Mouse (Mus musculus) CD4-positive, CD25-positive, alpha-beta regulatory T cell, adult 9 weeks (primary cell): Measurements from ENCODE around the gene Tm4sf5. TPM values are rescaled to one million over a fixed set of nuclear protein-coding genes. Genes with fewer than 3 reads are reported as not detected.

Experiments used
- polyA plus RNA-seq: library from polyadenylated mRNA; unstranded; fragments of 100-300 nt; shearing (Covaris generic); gene quantifications from one replicate; pipeline ENCODE4 v1.2.1, GENCODE M21; 2017

The Tm4sf5 gene
- polyA plus RNA-seq: 3.0 TPM

DNA sequence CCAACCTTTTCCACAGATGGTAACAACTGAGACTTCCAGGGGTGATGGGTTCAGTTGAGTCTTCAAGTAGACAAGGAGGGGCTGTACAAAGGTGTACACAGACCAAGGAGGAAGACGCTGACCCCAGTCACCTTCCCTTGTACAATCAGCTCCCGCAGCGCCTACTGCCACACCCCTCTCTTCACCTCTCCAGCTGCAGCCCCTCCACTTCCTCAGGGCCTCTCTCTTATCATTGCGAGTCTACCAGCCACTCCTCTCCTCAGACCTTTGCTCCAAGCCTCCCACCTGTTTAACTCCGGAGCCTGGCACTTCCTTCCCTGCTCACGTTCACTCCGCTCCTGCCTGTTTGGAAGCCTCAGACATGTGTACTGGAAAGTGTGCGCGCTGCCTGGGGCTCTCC, at the start of gene Tm4sf5:
Gene Tm4sf5, plus strand, starts transcription at position 275 of the 400 bp plus-strand sequence.

DNA sequence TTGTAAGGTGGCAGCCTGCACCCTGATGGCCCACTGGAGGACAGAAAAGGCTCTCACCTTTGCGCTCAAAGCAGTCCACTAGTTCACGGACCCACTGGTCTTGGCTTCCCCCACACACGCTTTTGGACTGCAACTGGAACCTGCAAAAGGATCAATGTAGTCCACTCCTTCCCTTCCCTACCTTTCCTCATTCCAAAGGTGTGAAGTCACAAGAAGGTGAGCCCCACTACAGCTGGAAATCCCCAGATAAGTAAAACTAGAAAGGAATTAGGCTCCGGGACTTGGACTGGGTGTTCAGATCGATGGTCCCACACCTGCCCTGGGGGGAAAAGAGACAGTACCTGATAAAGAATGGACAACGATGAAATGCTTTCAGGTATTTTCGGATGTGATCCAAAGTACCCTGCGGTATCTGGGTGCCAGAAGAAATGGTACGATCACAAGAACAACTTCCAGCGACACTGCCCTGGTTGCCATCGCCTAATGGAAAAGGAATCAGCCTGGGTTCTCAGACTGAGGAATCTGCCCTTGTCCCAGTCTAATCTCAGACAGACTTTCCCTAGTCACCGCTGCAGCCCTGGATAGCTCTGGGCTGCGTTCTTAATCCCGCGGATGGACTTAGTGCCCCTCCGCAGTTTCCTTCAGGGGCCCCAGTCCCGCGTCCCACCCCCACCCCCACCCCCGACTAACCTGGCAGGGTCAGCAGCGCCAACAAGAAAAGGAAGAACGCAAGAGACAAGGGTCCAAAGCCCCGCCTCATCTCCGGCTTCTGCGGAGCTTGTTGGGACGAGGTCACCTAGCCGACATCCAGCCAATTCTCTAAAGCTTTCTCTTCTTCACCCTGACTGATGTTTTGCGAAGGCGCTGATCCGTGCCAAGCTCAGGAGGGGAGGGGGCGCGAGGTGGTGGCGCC, 46.1 kb upstream of the Tm4sf5 start, which contains the start of gene Zmynd15:
Gene Zmynd15, plus strand, starts transcription at position 746 of the 913 bp plus-strand sequence.

DNA sequence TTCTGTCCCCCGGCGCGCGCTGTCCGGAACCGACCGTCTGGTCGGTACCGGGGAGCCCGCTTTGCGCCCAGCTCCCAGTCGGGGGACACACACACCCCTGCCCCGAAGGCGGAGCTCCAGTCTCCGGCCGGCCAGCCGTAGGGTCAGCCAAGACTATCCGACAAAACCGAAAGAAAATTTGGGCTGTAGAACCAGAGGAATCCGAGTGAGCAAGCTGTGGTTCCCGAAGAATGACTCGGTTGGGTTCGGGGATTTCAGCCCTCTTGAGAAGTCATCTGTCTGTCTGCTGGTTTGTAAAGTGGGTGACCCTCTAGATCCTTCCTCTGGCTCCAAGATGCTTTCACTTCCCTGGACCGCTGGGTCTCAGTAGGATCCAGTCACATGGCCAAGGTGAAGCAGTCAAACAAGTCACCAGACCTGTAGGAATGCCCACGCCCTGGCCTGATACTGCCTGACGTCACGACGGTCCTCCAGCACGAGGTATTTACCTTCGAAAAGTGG, 45.4 kb upstream of the Tm4sf5 start, which contains the start of gene Cxcl16:
Gene Cxcl16, minus strand, starts transcription at position 384 of the 501 bp plus-strand sequence.

DNA sequence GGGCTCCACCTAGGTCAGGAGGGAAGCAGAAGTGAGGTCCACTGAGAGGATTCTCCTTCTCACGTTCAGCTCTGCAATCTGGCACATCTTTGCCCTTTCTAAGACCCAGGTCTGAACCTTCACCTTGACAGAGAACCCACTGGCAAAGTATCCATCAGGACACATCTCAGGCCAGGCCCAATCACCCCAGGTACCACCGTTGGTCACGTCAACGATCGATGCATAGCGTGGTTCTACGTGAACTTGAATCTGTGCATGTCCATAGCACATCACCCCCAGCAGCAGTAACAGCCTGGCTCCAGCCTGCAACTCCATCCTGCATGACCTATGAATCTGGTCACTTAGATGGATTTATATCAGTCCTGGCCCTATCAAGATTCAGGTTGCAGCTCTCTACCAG, 9.2 kb downstream of the Tm4sf5 start, which contains the start of gene Vmo1:
Gene Vmo1, minus strand, starts transcription at position 329 of the 400 bp plus-strand sequence.

DNA sequence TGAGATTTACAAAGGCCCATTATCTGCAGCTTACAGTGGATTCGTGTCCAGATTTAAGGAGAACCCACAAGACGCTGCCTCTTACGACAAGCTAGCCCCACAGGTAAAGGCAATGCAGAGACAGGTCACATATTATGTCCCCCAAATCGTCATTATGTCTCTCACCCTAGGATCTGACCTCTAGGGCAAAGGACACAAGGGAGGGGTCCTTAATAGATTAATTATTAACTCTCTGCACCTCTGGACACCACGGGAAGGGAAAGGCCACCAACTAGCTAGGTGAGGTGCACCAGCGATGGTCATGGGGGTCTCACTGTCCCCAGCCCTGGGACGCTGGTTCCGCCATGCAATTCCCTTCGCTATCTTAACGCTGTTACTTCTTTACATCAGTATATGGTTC, 13.9 kb downstream of the Tm4sf5 start, which contains the start of gene Gltpd2:
Gene Gltpd2, plus strand, starts transcription at position 274 of the 400 bp plus-strand sequence.

DNA sequence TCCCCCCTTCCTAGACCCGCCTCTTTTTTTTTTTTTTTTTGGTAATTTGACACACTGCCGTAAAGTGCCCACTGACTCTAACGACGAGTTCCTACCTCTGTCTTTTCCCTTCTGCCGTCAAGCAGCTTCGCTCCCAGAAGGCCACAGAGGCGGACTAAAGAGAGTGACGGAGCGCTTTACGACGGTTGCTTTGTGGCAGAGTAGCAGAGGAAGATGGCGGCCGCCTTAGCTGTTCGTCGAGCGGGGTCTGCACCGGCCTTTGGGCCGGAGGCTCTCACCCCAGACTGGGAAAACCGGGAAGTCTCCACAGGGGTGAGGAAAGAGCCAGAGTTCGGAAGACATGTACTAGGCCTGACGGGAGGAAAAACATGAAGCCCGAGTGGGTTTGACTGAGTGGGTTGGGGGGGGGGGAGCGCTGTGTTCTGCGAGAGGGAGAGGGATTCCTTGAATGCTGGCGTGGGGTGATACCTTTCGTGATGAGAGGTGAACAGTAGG, 20.2 kb downstream of the Tm4sf5 start, which contains the start of gene Psmb6:
Gene Psmb6, plus strand, starts transcription at position 184 of the 495 bp plus-strand sequence.

DNA sequence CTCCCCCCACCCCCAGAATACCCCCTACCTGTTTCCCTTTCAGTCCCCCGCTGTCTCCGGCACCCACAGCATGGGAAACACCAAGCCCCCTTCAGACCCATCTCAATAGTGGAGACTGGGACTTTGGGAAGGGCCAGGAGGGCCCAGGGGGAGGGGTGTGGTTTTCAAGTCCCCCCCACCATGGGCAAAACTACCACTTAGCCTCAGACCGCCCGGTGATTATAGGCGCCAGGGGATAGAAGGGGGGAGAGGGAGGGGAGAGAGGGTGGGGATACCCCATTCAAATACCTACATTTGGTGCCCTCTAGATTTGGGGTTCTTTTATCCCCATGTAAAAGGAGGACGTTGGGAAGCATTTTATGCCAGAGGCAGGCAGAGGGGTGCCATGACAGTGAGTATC, 27.8 kb downstream of the Tm4sf5 start, which contains the start of gene Gm40193:
Gene Gm40193, minus strand, starts transcription at position 101 of the 400 bp plus-strand sequence.

DNA sequence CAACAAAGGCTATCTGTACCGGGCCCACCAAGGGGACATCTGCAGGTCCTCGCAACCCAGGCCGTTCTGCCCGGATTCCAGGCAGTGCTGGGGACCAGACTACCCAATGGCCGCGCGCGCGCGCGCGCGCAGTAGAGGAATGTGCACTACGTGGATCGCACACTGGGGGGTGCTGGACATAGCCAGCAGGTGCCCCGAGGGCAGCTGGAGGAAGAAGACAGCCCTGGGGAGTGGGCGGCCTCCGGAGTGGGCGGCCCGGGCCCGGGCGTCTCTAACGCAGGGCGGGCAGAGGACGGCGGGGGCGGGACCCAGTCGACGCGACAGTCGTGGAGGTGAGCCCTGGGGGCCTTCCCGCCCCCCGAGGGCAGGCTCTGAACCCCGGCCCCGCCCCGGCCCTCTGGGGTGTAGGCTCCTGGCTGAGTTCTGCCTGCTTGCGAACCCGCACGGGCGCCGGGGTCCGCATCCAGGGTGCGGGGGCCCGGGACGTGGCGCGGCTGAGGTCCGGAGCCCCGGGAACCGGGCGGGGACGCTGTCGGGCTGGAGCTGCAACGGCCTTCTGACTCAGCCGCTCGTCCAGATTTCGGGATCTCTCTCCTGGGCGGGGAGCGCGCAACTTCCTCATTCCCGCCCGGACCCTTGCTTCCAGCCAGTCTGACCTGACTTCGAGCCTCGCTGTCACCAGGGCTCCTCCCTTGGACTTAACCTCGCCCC, 35.0 kb downstream of the Tm4sf5 start, which contains the start of gene Pld2:
Gene Pld2, plus strand, starts transcription at position 188 of the 711 bp plus-strand sequence.

Other genes with a start within 250 kb of the Tm4sf5 start
- 0.12 TPM for gene Alox12, start 249.9 kb upstream of the Tm4sf5 start, polyA plus RNA-seq
- gene Alox12e, start 182.6 kb upstream of the Tm4sf5 start, polyA plus RNA-seq: not detected
- 0.41 TPM for gene Alox15, start 153.2 kb upstream of the Tm4sf5 start, polyA plus RNA-seq
- gene Pelp1, start 95.2 kb upstream of the Tm4sf5 start, polyA plus RNA-seq: 16.2 TPM
- gene Arrb2, start 72.6 kb upstream of the Tm4sf5 start, polyA plus RNA-seq: 189 TPM
- gene Med11, start 53.3 kb upstream of the Tm4sf5 start, polyA plus RNA-seq: 92.8 TPM
- gene Zmynd15, start 45.8 kb upstream of the Tm4sf5 start, polyA plus RNA-seq: not detected
- gene Cxcl16, start 45.3 kb upstream of the Tm4sf5 start, polyA plus RNA-seq: 1.0 TPM
- gene Vmo1, start 9.4 kb downstream of the Tm4sf5 start, polyA plus RNA-seq: not detected
- not detected for gene Gltpd2, start 14.0 kb downstream of the Tm4sf5 start, polyA plus RNA-seq
- gene Psmb6, start 20.1 kb downstream of the Tm4sf5 start, polyA plus RNA-seq: 416 TPM
- gene Gm40193, start 27.7 kb downstream of the Tm4sf5 start, polyA plus RNA-seq: not detected
- gene Pld2, start 34.8 kb downstream of the Tm4sf5 start, polyA plus RNA-seq: 2.6 TPM
- 8.6 TPM for gene Mink1, start 57.6 kb downstream of the Tm4sf5 start, polyA plus RNA-seq
- gene 4930544D05Rik, start 110.6 kb downstream of the Tm4sf5 start, polyA plus RNA-seq: 0.50 TPM
- gene Chrne, start 114.0 kb downstream of the Tm4sf5 start, polyA plus RNA-seq: 2.3 TPM
- gene Gp1ba, start 133.9 kb downstream of the Tm4sf5 start, polyA plus RNA-seq: 0.10 TPM
- gene Rnf167, start 142.0 kb downstream of the Tm4sf5 start, polyA plus RNA-seq: 454 TPM
- gene Slc25a11, start 142.2 kb downstream of the Tm4sf5 start, polyA plus RNA-seq: 131 TPM
- 2,554 TPM for gene Pfn1, start 149.4 kb downstream of the Tm4sf5 start, polyA plus RNA-seq
- 22.9 TPM for gene Eno3, start 152.0 kb downstream of the Tm4sf5 start, polyA plus RNA-seq
- 91.0 TPM for gene Spag7, start 164.2 kb downstream of the Tm4sf5 start, polyA plus RNA-seq
- gene Camta2, start 182.9 kb downstream of the Tm4sf5 start, polyA plus RNA-seq: 53.2 TPM
- 0.86 TPM for gene Inca1, start 194.9 kb downstream of the Tm4sf5 start, polyA plus RNA-seq
- 0.47 TPM for gene Kif1c, start 195.3 kb downstream of the Tm4sf5 start, polyA plus RNA-seq